Mouse (Mus musculus) liver, embryonic 15.5 days (tissue): ENCODE results near the gene Dram2. TPM values are rescaled to one million over a fixed set of nuclear protein-coding genes. Genes with fewer than 3 reads are reported as not detected.
"Not testable (repeated sequence)": the region's sequence is repeated elsewhere in the genome, so short reads cannot be mapped to it uniquely, and the experiment has no call there.

ENCODE experiments used
- ATAC-seq: fragments of 200-750 bp; cut with Nextera tagmentation; 2 replicates; pipeline ENCODE4 v1.8.0; 2017; ENCODE audit warnings: moderate number of reproducible peaks, mild to moderate bottlenecking, moderate library complexity; ENCODE audit not compliant: insufficient read depth
- H3K27ac ChIP-seq: fragments of 300-500 bp; sonication (generic); replicated peaks from 2 replicates; pipeline ENCODE4 v1.5.1; 2015; ENCODE audit warnings: mild to moderate bottlenecking, inconsistent platforms
- H3K27me3 ChIP-seq: fragments of 300-500 bp; sonication (generic); 2 replicates; pipeline ENCODE4 v1.6.1; 2015; ENCODE audit warnings: mild to moderate bottlenecking, inconsistent platforms
- H3K36me3 ChIP-seq: fragments of 300-500 bp; sonication (generic); replicated peaks from 2 replicates; pipeline ENCODE4 v1.6.1; 2015; ENCODE audit warnings: moderate library complexity, mild to moderate bottlenecking, inconsistent platforms
- H3K4me1 ChIP-seq: fragments of 300-500 bp; sonication (generic); replicated peaks from 2 replicates; pipeline ENCODE4 v1.6.1; 2015; ENCODE audit warnings: inconsistent platforms
- H3K4me2 ChIP-seq: fragments of 300-500 bp; sonication (generic); 2 replicates; pipeline ENCODE4 v1.6.1; 2015; ENCODE audit warnings: moderate library complexity, mild to moderate bottlenecking, inconsistent platforms
- H3K4me3 ChIP-seq: fragments of 300-500 bp; sonication (generic); replicated peaks from 2 replicates; pipeline ENCODE4 v1.5.1; 2015; ENCODE audit warnings: mild to moderate bottlenecking, inconsistent platforms
- H3K9ac ChIP-seq: fragments of 300-500 bp; sonication (generic); 2 replicates; pipeline ENCODE4 v1.6.1; 2015; ENCODE audit warnings: moderate library complexity, mild to moderate bottlenecking, inconsistent platforms
- H3K9me3 ChIP-seq: fragments of 300-500 bp; sonication (generic); replicated peaks from 2 replicates; pipeline ENCODE4 v1.6.1; 2016; ENCODE audit warnings: inconsistent platforms
- WGBS: fragments of 180-500 bp; shearing (Covaris S2); methylation state at CpG from one replicate; pipeline ENCODE4 v1.1.7; 2015; ENCODE audit warnings: mixed read lengths; ENCODE audit not compliant: insufficient replicate concordance; 5-methylcytosine and 5-hydroxymethylcytosine counted together
- polyA plus RNA-seq: library from polyadenylated mRNA; unstranded; fragments of >200 nt; fragmentation: Nextera tagmentation; extraction: Ambion mirVana; gene quantifications from 2 replicates; pipeline ENCODE4 v1.2.1, GENCODE M21; 2015

Dram2 gene
- polyA plus RNA-seq, 1 experiment from 2014 or later: 32.1 TPM

DNA sequence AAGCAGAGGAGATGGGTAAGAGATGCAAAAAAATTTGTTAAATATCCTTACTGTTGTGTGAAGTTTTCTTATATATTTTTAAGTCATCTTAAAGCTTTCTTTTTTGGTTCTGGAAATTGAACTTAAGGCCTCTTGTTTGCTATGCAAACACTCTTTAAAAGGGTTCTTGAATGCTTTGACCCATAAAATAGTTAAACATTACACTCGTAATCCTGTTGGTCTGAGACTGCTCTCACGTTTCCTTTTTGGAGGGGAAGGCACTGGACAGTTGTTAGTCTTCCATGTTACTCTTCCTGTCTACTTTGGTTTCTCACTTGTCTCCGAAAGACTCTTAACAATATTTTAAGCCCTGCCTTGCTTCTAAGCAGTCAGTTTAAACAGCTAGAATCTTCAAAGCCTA, 1.4 kb downstream of the Dram2 start:
- Histone ChIP-seq H3K4me3 (0 out of 2 replicates have a peak overlapping the region, but pooled peaks have one; percentile 18), H3K9ac (no peak overlapping the region)

DNA sequence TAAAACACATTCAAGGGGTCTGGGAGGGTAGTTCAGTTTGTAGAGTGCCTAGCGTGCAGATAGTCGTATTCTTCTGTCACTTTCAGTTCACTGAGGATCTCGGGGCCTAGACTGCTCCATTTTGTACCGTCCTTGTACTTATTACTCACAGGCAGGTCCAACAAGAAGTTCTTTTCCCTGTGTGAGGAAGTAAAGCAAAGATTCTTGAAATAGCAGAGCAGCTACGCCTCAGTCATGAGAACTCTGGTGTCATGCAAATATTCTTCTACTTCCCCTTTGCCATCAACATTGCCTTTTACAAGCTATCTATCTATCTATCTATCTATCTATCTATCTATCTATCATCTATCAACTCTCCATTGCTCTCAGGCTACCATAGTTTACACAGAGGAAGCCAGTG, 5.8 kb downstream of the Dram2 start:
- H3K4me3 ChIP-seq: no peak overlapping the region
- no peaks in the 10 kb centered on the region for H3K27me3 ChIP-seq
- WGBS: 64% methylated on average over 5 of the region's 5 CpGs
- H3K9me3 ChIP-seq: no peaks in the 10 kb centered on the region
- peaks cover 2% of the 10 kb centered on the region for H3K4me1 ChIP-seq
- H3K4me2 ChIP-seq: no peak overlapping the region
- H3K27ac ChIP-seq: no peak overlapping the region
- H3K9ac ChIP-seq: no peak overlapping the region
- no peak for ATAC-seq
- H3K36me3 ChIP-seq: peaks cover 16% of the 10 kb centered on the region

More for the DNA sequence above, 1.4 kb downstream of the Dram2 start:
- Histone ChIP-seq H3K4me2 (peak overlapping the region; percentile 82), H3K9me3 (no peaks in the 10 kb centered on the region), H3K27me3 (no peaks in the 10 kb centered on the region), H3K36me3 (peaks cover 5% of the 10 kb centered on the region; the same call in 1 of the 2 replicates), H3K4me1 (peaks cover 23% of the 10 kb centered on the region), H3K27ac (no peak overlapping the region)
- 39% methylated on average over 3 of the region's 3 CpGs for whole genome bisulfite sequencing
- no peak for ATAC-seq

DNA sequence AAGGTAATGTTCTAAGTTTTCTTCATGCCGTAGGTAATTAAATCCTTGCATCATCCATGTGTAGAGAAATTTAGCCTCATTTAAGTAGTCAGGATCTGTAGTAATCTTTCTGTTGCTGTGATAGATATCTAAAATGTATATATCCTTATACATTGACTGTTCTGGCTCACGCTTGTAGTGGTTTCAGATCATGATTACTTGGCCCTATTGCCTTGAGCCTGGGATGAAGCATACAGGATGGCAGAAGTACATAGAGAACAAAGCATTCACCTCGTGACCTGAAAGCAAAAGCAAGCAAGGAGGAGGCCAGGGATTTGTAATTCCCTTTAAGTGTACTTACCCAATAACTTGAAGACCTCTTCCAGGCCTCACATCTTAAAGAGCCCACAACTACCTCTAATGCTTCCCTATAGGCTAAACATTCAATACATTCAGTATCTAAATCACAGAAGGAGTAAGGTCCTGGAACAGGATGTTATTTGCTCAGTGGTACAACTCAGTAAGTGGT, 8.2 kb downstream of the Dram2 start:
- H3K4me2 ChIP-seq: no peak overlapping the region
- ATAC-seq: no peak
- peaks cover 16% of the 10 kb centered on the region for H3K36me3 ChIP-seq
- H3K9ac ChIP-seq: no peak overlapping the region
- no peak overlapping the region for H3K27ac ChIP-seq
- H3K4me1 ChIP-seq: no peaks in the 10 kb centered on the region
- H3K27me3 ChIP-seq: no peaks in the 10 kb centered on the region
- no peaks in the 10 kb centered on the region for H3K9me3 ChIP-seq
- WGBS: 68% methylated on average over 3 of the region's 3 CpGs
- H3K4me3 ChIP-seq: no peak overlapping the region

DNA sequence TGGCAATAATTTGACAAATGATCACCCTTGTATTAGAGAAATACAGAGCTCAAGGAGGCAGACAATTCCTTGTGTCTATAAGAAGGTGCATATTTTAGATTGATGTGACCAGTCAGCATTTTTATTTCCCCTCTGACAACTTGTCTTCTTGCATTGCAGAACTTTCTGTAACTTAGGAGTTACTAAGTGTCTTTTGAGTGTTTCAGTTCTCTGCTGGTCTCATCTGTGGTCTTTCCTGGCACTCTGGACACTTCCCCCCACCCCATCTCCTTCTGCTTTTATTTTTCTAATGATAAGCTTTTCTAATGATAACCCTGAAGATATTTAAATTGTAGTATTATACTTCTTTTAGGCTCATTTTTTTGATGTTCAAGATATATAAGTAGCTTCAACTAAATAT, 10.7 kb downstream of the Dram2 start:
- no peaks in the 10 kb centered on the region for H3K9me3 ChIP-seq
- H3K27ac ChIP-seq: no peak overlapping the region
- no peaks in the 10 kb centered on the region for H3K27me3 ChIP-seq
- H3K9ac ChIP-seq: no peak overlapping the region
- peaks cover 13% of the 10 kb centered on the region for H3K36me3 ChIP-seq
- no peaks in the 10 kb centered on the region for H3K4me1 ChIP-seq
- no peak overlapping the region for H3K4me2 ChIP-seq
- H3K4me3 ChIP-seq: no peak overlapping the region
- no peak for ATAC-seq

DNA sequence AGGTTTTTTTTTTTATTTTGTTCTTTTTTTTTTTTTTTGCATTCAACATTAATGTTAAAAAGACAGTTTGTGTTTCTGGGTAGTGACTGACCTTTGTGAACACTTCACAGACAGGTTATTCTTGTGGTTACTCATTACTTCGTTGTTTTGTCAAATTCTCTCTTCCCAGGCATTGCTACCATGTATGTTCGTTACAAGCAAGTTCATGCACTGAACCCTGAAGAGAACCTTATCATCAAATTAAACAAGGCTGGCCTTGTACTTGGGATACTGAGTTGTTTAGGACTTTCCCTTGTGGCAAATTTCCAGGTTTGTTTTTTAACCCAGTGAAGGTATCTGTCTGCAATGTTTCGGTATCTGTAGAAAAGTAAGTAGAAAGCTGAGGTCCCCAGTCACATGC, 18.3 kb downstream of the Dram2 start:
- 70% methylated on average over 3 of the region's 3 CpGs for WGBS
- no peaks in the 10 kb centered on the region for H3K4me1 ChIP-seq
- no peak for ATAC-seq
- no peak overlapping the region for H3K4me3 ChIP-seq
- no peak overlapping the region for H3K9ac ChIP-seq
- no peak overlapping the region for H3K4me2 ChIP-seq
- no peaks in the 10 kb centered on the region for H3K27me3 ChIP-seq
- H3K27ac ChIP-seq: no peak overlapping the region
- no peaks in the 10 kb centered on the region for H3K9me3 ChIP-seq
- peaks cover 3% of the 10 kb centered on the region; the same call in 1 of the 2 replicates for H3K36me3 ChIP-seq

DNA sequence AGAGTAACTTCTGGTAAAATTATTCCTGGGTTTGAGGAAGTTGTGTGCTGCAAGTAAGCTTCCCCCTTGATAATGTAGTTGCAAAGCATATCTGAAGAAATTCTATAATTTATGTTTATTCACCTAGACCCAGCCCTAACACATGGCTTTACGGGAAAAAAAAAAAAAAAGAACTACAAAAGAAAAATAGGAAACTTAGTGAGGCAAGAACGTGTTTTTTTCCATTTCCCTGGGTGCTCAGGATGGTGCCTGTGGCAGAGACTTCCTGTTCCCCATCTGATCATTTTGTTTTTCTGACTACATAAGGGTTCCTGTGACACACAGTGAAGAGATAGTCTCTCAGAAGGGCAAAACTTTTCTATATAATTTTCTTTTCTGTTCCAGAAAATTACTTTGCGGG, 25.6 kb downstream of the Dram2 start:
- Histone ChIP-seq H3K36me3 (no peaks in the 10 kb centered on the region; the same call in 1 of the 2 replicates), H3K9me3 (no peaks in the 10 kb centered on the region), H3K4me2 (no peak overlapping the region), H3K4me3 (no peak overlapping the region), H3K27ac (no peak overlapping the region), H3K9ac (no peak overlapping the region), H3K4me1 (no peaks in the 10 kb centered on the region), H3K27me3 (no peaks in the 10 kb centered on the region)
- no peak for ATAC-seq
- 38% methylated on average over 3 of the region's 3 CpGs for WGBS

DNA sequence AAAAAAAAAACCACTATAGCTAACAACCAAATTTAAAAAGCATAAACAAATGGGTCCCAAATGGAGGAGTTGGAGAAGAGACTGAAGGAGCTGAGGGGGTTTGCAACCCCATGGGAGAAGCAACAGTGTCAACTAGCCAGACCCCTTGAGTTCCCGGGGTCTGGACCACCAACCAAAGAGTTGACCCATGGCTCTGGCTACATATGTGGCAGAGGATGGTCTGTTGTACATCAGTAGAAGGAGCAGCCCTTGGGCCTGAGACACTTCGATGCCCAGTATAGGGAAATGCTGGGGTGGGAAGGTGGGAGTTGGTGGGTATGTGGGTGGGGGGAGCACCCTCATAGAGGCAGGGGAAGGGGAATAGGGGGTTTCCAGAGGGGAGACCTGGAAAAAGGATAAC, 31.7 kb downstream of the Dram2 start:
- ATAC-seq: no peak

DNA sequence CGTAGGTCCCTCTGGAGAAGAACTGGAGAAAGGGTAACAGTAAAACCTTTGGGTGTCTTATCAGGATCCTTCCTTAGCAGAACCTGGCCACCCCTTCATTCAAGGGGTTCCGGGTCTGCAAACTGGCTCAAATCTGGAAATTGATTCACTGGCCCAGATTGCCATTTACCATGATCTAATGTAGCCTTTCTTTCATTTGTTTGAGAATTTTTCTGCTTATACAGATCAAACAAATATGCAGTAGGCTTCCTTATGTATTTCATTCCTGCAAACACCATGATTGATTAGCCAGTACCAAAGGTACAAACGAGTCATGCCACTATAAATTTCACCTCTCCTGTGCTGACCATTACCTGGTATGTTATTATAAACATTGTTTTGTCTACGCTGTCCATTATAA, 46.0 kb downstream of the Dram2 start:
- not testable (repeated sequence) for H3K4me3 ChIP-seq, H3K9me3 ChIP-seq, H3K36me3 ChIP-seq, H3K9ac ChIP-seq, H3K4me1 ChIP-seq, ATAC-seq, H3K4me2 ChIP-seq, H3K27me3 ChIP-seq, H3K27ac ChIP-seq
- 58% methylated on average over 4 of the region's 4 CpGs for WGBS

More for the DNA sequence above, 31.7 kb downstream of the Dram2 start:
- Histone ChIP-seq H3K4me1 (no peaks in the 10 kb centered on the region), H3K27me3 (no peaks in the 10 kb centered on the region), H3K27ac (no peak overlapping the region), H3K9me3 (no peaks in the 10 kb centered on the region), H3K36me3 (no peaks in the 10 kb centered on the region), H3K4me3 (no peak overlapping the region), H3K4me2 (no peak overlapping the region), H3K9ac (no peak overlapping the region)
- WGBS: 70% methylated on average over 2 of the region's 2 CpGs

DNA sequence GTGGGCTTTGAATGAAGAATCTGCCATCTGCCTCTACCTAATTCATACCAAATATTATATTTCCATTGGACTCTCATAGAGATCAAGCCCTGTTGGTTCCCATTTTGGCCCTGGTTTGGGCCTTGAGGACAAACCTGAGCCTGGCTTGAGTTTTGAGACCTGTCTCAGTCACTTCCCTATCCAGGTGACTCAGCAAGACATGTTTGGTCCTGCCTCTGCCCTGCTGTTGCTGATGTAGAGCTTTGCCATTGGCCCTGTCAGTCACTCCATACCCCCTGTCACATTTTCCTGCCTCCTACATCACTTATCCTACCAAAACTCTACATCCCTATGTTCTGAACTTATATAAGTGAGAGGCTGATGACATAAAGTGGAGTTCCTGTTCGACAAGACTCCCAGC, 70.5 kb downstream of the Dram2 start:
- H3K9me3 ChIP-seq: no peaks in the 10 kb centered on the region
- no peak overlapping the region for H3K9ac ChIP-seq
- no peaks in the 10 kb centered on the region for H3K4me1 ChIP-seq
- H3K36me3 ChIP-seq: no peaks in the 10 kb centered on the region
- H3K27me3 ChIP-seq: no peaks in the 10 kb centered on the region
- WGBS: 52% methylated on average over 1 of the region's 1 CpGs
- H3K4me2 ChIP-seq: no peak overlapping the region
- no peak overlapping the region for H3K27ac ChIP-seq
- no peak overlapping the region for H3K4me3 ChIP-seq
- no peak for ATAC-seq

Other genes with a start within 250 kb of the Dram2 start
- gene Chil6, start 141.6 kb upstream of the Dram2 start, polyA plus RNA-seq: not detected in 2 replicates
- 3.8 and 4.3 TPM in 2 replicates for gene Dennd2d, start 65.4 kb upstream of the Dram2 start, polyA plus RNA-seq
- 29.6 and 31.1 TPM in 2 replicates for gene Cept1, start within 50 bp of the Dram2 start, polyA plus RNA-seq
- 3.4 and 3.8 TPM in 2 replicates for gene Lrif1, start 137.2 kb downstream of the Dram2 start, polyA plus RNA-seq
- 27.1 and 29.8 TPM in 2 replicates for gene Cd53, start 242.4 kb downstream of the Dram2 start, polyA plus RNA-seq